ENCODE assay signal across 8 mouse cellular contexts in genomic region chr8:114770856-114771776, GRCm38 (mm10).
DNase-seq lines count a peak whose midpoint lies in the region; ATAC-seq and TF ChIP-seq lines count a peak whose summit lies in the region.

No protein-coding gene starts in this region.

- no peaks in the 10 kb centered on the region for H3K9me3 ChIP-seq in forebrain, embryonic 10.5 days
- H3K9me3 ChIP-seq in forebrain, embryonic 15.5 days: no peaks in the 10 kb centered on the region
- no peaks in the 10 kb centered on the region for H3K9me3 ChIP-seq in midbrain, postnatal 0 days (ENCODE audit: low read length)

- H3K4me3 ChIP-seq in forebrain, embryonic 10.5 days: no peak overlapping the region
- H3K4me3 ChIP-seq in forebrain, embryonic 15.5 days: no peak overlapping the region
- H3K4me3 ChIP-seq in midbrain, postnatal 0 days (ENCODE audit: low read depth, low read length): no peak overlapping the region

- H3K27me3 ChIP-seq in forebrain, embryonic 10.5 days (ENCODE audit: poor library complexity, severe bottlenecking): peaks cover 6% of the 10 kb centered on the region
- peaks cover 26% of the 10 kb centered on the region for H3K27me3 ChIP-seq in forebrain, embryonic 15.5 days
- no peaks in the 10 kb centered on the region for H3K27me3 ChIP-seq in midbrain, postnatal 0 days (ENCODE audit: insufficient read depth, low read length)

- peak; percentile 69 for DNase-seq in forebrain, embryonic 10.5 days (ENCODE audit: extremely low spot score, low spot score)
- peak; percentile 32 for DNase-seq in c-Kit-negative CD71-positive TER-119-positive erythroid progenitor cells, embryonic 14.5 days (ENCODE audit: low read depth, low spot score)
- DNase-seq in frontal cortex, postnatal 14 days (ENCODE audit: low spot score in 2 of 2): peak; percentile 24 to 75
- DNase-seq in left cerebral cortex, adult 8-10 months (ENCODE audit: low spot score in 2 of 2): peak; percentile 16 to 51
- peak; percentile 88 for DNase-seq in midbrain, postnatal 0 days (ENCODE audit: low spot score)
- DNase-seq in spleen, postnatal 14 days (ENCODE audit: low spot score in 2 of 2): peak; percentile 37 to 62

- peaks cover 42% of the 10 kb centered on the region for H3K4me1 ChIP-seq in forebrain, embryonic 10.5 days
- H3K4me1 ChIP-seq in forebrain, embryonic 15.5 days: peaks cover 19% of the 10 kb centered on the region
- H3K4me1 ChIP-seq in midbrain, postnatal 0 days (ENCODE audit: insufficient read depth, low read length): no peaks in the 10 kb centered on the region

- H3K27ac ChIP-seq in forebrain, embryonic 10.5 days: no peak overlapping the region
- H3K27ac ChIP-seq in forebrain, embryonic 15.5 days (replicated peaks): no peak overlapping the region
- no peak overlapping the region for H3K27ac ChIP-seq in midbrain, postnatal 0 days (ENCODE audit: low read depth, low read length)

- 60% methylated on average over 31 of the region's 31 CpGs for whole genome bisulfite sequencing in forebrain, embryonic 10.5 days
- 54% methylated on average over 31 of the region's 31 CpGs for WGBS in forebrain, embryonic 15.5 days
- 49% methylated on average over 31 of the region's 31 CpGs for WGBS in midbrain, postnatal 0 days

- H3K4me2 ChIP-seq in forebrain, embryonic 15.5 days (replicated peaks): no peak overlapping the region
- H3K4me2 ChIP-seq in midbrain, postnatal 0 days (ENCODE audit: low read depth, low read length, poor library complexity, severe bottlenecking): no peak overlapping the region

- no peaks in the 10 kb centered on the region for H3K36me3 ChIP-seq in forebrain, embryonic 10.5 days (replicated peaks)
- H3K36me3 ChIP-seq in forebrain, embryonic 15.5 days: no peaks in the 10 kb centered on the region
- H3K36me3 ChIP-seq in midbrain, postnatal 0 days (ENCODE audit: insufficient read depth, low read length): no peaks in the 10 kb centered on the region

- peak; percentile 97 for TF ChIP-seq CTCF in midbrain, postnatal 0 days (IDR thresholded peaks at IDR 0.05)

- no peak for ATAC-seq in forebrain, embryonic 15.5 days (replicated peaks)
- peak; percentile 68 for ATAC-seq in inflammation-experienced regulatory T-cells, adult 6 months
- no peak for ATAC-seq in midbrain, postnatal 0 days (ENCODE audit: low FRiP score)

- H3K9ac ChIP-seq in forebrain, embryonic 15.5 days (replicated peaks): no peak overlapping the region
- H3K9ac ChIP-seq in midbrain, postnatal 0 days (replicated peaks; ENCODE audit: low read length, poor library complexity, severe bottlenecking): no peak overlapping the region

Comparison
In these comparisons a context has a peak if more than half of its experiments do, and no peak if none do; other contexts are left out.
1. DNase-seq: peak in every context shown above with its lines; median percentile 88 in midbrain, postnatal 0 days; 69 in forebrain, embryonic 10.5 days; 50 in frontal cortex, postnatal 14 days; 50 in spleen, postnatal 14 days; 34 in left cerebral cortex, adult 8-10 months; 32 in c-Kit-negative CD71-positive TER-119-positive erythroid progenitor cells, embryonic 14.5 days.